12 mouse cellular contexts compared by ENCODE assay signal in the genomic region with DNA sequence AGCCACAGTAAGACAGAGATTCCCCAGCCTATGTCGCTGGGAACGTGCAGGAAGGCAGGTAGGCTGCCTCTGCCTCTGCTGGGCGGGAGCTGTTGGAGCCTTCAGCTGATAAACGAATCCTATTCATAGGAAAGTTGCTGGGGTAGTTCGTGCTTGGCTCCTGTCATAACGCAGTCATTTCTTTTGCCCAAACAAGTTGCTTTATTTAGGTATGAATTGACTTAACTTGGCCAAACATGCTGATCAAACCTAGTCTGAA. TPM values are rescaled to one million over a fixed set of nuclear protein-coding genes. Genes with fewer than 3 reads are reported as not detected.
DNase-seq lines count a peak whose midpoint lies in the region; ATAC-seq and TF ChIP-seq lines count a peak whose summit lies in the region.
"Had no signal": no experiment of that assay in that cellular context is flagged by ENCODE, and none has a peak within 500 bp of the region (broad histone marks: within the 10 kb centered on the region; RNA-seq: fewer than 3 reads in every experiment).

No protein-coding gene starts in this region.

- DNase-seq in heart, postnatal 0 days (ENCODE audit: low spot score): no peak
- no peak for DNase-seq in heart, postnatal 14 days
- no peak for DNase-seq in lung, postnatal 14 days
- DNase-seq in embryonic facial prominence, embryonic 14.5 days (ENCODE audit: low spot score): no peak
- no peak for DNase-seq in frontal cortex, postnatal 25 days (ENCODE audit: low spot score in 2 of 2)
- no peak for DNase-seq in thymus, postnatal 4 days
- DNase-seq: adrenal gland, adult 8-10 months; cerebellum, adult 9-10 months; embryo, embryonic 11 days; liver, embryonic 13.5 days had no signal

- intact Hi-C loops in heart, postnatal 14 days (cut with DNase I): no loop called here

- H3K9me3 ChIP-seq in heart, postnatal 0 days (replicated peaks; ENCODE audit: control insufficient read depth, low read length): no peaks in the 10 kb centered on the region
- no peaks in the 10 kb centered on the region for H3K9me3 ChIP-seq in lung, embryonic 15.5 days
- no peaks in the 10 kb centered on the region for H3K9me3 ChIP-seq in embryonic facial prominence, embryonic 14.5 days (ENCODE audit: control insufficient read depth, low read length)
- H3K9me3 ChIP-seq in intestine, embryonic 16.5 days (ENCODE audit: control insufficient read depth, low read length): no peaks in the 10 kb centered on the region
- H3K9me3 ChIP-seq: liver, embryonic 13.5 days had no signal

- H3K9ac ChIP-seq in heart, postnatal 0 days (replicated peaks; ENCODE audit: low read depth, low read length): no peak overlapping the region
- H3K9ac ChIP-seq in lung, embryonic 15.5 days: no peak overlapping the region
- H3K9ac ChIP-seq in embryonic facial prominence, embryonic 14.5 days (ENCODE audit: low read depth, low read length): no peak overlapping the region
- peak overlapping the region; percentile 44; the same call in 1 of the 2 replicates for H3K9ac ChIP-seq in intestine, embryonic 16.5 days (ENCODE audit: low read depth, low read length)
- H3K9ac ChIP-seq: liver, embryonic 13.5 days had no signal

- TF ChIP-seq EP300 in heart, postnatal 0 days (IDR thresholded peaks at IDR 0.05; ENCODE audit: low read depth): no peak

- 9% methylated on average over 6 of the region's 6 CpGs for WGBS in heart, postnatal 0 days
- WGBS in lung, embryonic 15.5 days: 15% methylated on average over 6 of the region's 6 CpGs
- 27% methylated on average over 6 of the region's 6 CpGs for WGBS in embryonic facial prominence, embryonic 14.5 days
- 19% methylated on average over 6 of the region's 6 CpGs for WGBS in intestine, embryonic 16.5 days

- H3K4me3 ChIP-seq in heart, postnatal 0 days (ENCODE audit: low read depth, low read length): peak overlapping the region; percentile 34
- no peak overlapping the region for H3K4me3 ChIP-seq in lung, embryonic 15.5 days
- no peak overlapping the region for H3K4me3 ChIP-seq in embryonic facial prominence, embryonic 14.5 days (ENCODE audit: low read depth, low read length)
- H3K4me3 ChIP-seq in intestine, embryonic 16.5 days (ENCODE audit: low read length): peak overlapping the region; percentile 37; the same call in 1 of the 2 replicates
- H3K4me3 ChIP-seq: liver, embryonic 13.5 days had no signal

- no peak for TF ChIP-seq CTCF in heart, postnatal 0 days (IDR thresholded peaks at IDR 0.05; ENCODE audit: low read depth)

- H3K4me1 ChIP-seq in heart, postnatal 0 days (ENCODE audit: control insufficient read depth, insufficient read depth): peaks cover 7% of the 10 kb centered on the region; the same call in 1 of the 2 replicates
- H3K4me1 ChIP-seq in lung, embryonic 15.5 days: no peaks in the 10 kb centered on the region
- H3K4me1 ChIP-seq in embryonic facial prominence, embryonic 14.5 days (ENCODE audit: control insufficient read depth, insufficient read depth, low read length): no peaks in the 10 kb centered on the region
- H3K4me1 ChIP-seq in intestine, embryonic 16.5 days (ENCODE audit: control insufficient read depth, insufficient read depth, low read length): peaks cover 6% of the 10 kb centered on the region; the same call in 1 of the 2 replicates

- peak overlapping the region; percentile 60 for H3K4me2 ChIP-seq in heart, postnatal 0 days (ENCODE audit: low read depth, low read length)
- H3K4me2 ChIP-seq in lung, embryonic 15.5 days: peak overlapping the region; percentile 46
- H3K4me2 ChIP-seq in embryonic facial prominence, embryonic 14.5 days (ENCODE audit: low read depth, low read length): peak overlapping the region; percentile 44; the same call in 1 of the 2 replicates
- H3K4me2 ChIP-seq in intestine, embryonic 16.5 days (ENCODE audit: low read depth, low read length): peak overlapping the region; percentile 55

- H3K27me3 ChIP-seq in heart, postnatal 0 days (ENCODE audit: control insufficient read depth, insufficient read depth, low read length): no peaks in the 10 kb centered on the region
- no peaks in the 10 kb centered on the region for H3K27me3 ChIP-seq in lung, embryonic 15.5 days
- no peaks in the 10 kb centered on the region for H3K27me3 ChIP-seq in embryonic facial prominence, embryonic 14.5 days (replicated peaks; ENCODE audit: control insufficient read depth, insufficient read depth, low read length)
- H3K27me3 ChIP-seq in intestine, embryonic 16.5 days (replicated peaks; ENCODE audit: control insufficient read depth, insufficient read depth, low read length): no peaks in the 10 kb centered on the region

- no peaks in the 10 kb centered on the region for H3K36me3 ChIP-seq in heart, postnatal 0 days (replicated peaks; ENCODE audit: control insufficient read depth, insufficient read depth, low read length)
- no peaks in the 10 kb centered on the region for H3K36me3 ChIP-seq in lung, embryonic 15.5 days
- no peaks in the 10 kb centered on the region for H3K36me3 ChIP-seq in embryonic facial prominence, embryonic 14.5 days (ENCODE audit: control insufficient read depth, insufficient read depth, low read length)
- no peaks in the 10 kb centered on the region for H3K36me3 ChIP-seq in intestine, embryonic 16.5 days (ENCODE audit: control insufficient read depth, insufficient read depth, low read length)
- H3K36me3 ChIP-seq: liver, embryonic 13.5 days had no signal

- no peak for ATAC-seq in heart, postnatal 0 days (ENCODE audit: insufficient read depth, low read depth)
- no peak for ATAC-seq in lung, embryonic 15.5 days (ENCODE audit: borderline replicate concordance, extremely low read depth, low FRiP score, low TSS enrichment)
- ATAC-seq in embryonic facial prominence, embryonic 14.5 days (ENCODE audit: low read depth): no peak
- ATAC-seq in intestine, embryonic 16.5 days: peak; percentile 63

- H3K27ac ChIP-seq in heart, postnatal 0 days (ENCODE audit: low read depth): no peak overlapping the region
- no peak overlapping the region for H3K27ac ChIP-seq in lung, embryonic 15.5 days
- H3K27ac ChIP-seq in embryonic facial prominence, embryonic 14.5 days (replicated peaks; ENCODE audit: low read depth, low read length): no peak overlapping the region
- no peak overlapping the region for H3K27ac ChIP-seq in intestine, embryonic 16.5 days (ENCODE audit: low read length)
- H3K27ac ChIP-seq: liver, embryonic 13.5 days had no signal

RNA-seq across cellular contexts. Expression of a gene that starts 21.2 kb away (rescaled TPM):
- total RNA-seq in heart, postnatal 0 days (2014; rRNA removed; ENCODE audit: low replicate concordance): 35.7 and 48.3 TPM in 2 replicates
- 71.5 and 76.6 TPM in 2 replicates for polyA plus RNA-seq in heart, postnatal 0 days (2015; fragmentation: Nextera tagmentation; extraction: Ambion mirVana)
- 10 to 100 TPM; 74.0 to 74.1 TPM for total RNA-seq in heart, postnatal 14 days (2021)
- 118 and 123 TPM in 2 replicates for polyA plus RNA-seq in lung, embryonic 15.5 days (2015; fragmentation: Nextera tagmentation; extraction: Ambion mirVana)
- polyA plus RNA-seq in embryonic facial prominence, embryonic 14.5 days (2014; fragmentation: Nextera tagmentation; extraction: Ambion mirVana): 130 and 138 TPM in 2 replicates
- polyA plus RNA-seq in intestine, embryonic 16.5 days (2015; fragmentation: Nextera tagmentation; extraction: Ambion mirVana): 98.2 and 106 TPM in 2 replicates

RNA-seq across cellular contexts. Expression of a gene that starts 42.5 kb away (rescaled TPM):
- 60.9 and 79.6 TPM in 2 replicates for total RNA-seq in heart, postnatal 0 days (2014; rRNA removed; ENCODE audit: low replicate concordance)
- polyA plus RNA-seq in heart, postnatal 0 days (2015; fragmentation: Nextera tagmentation; extraction: Ambion mirVana): 16.5 and 17.7 TPM in 2 replicates
- 100 to 1,000 TPM; 178 to 190 TPM for total RNA-seq in heart, postnatal 14 days (2021)
- polyA plus RNA-seq in lung, embryonic 15.5 days (2015; fragmentation: Nextera tagmentation; extraction: Ambion mirVana): 12.0 and 13.3 TPM in 2 replicates
- 17.1 and 17.2 TPM in 2 replicates for polyA plus RNA-seq in embryonic facial prominence, embryonic 14.5 days (2014; fragmentation: Nextera tagmentation; extraction: Ambion mirVana)
- 9.4 and 11.0 TPM in 2 replicates for polyA plus RNA-seq in intestine, embryonic 16.5 days (2015; fragmentation: Nextera tagmentation; extraction: Ambion mirVana)

Comparison
In these comparisons a context has a peak if more than half of its experiments do, and no peak if none do; other contexts are left out.
1. H3K4me3 ChIP-seq: peak in heart, postnatal 0 days (single experiment) and intestine, embryonic 16.5 days (single experiment); none in lung, embryonic 15.5 days (single experiment) and embryonic facial prominence, embryonic 14.5 days (single experiment).
2. Peak in every context shown above with its lines, with median percentiles within 50 percentile points of each other: H3K4me2 ChIP-seq.